Mouse (Mus musculus) neural tube, embryonic 15.5 days (tissue): Measurements from ENCODE around the gene Olfr25. TPM values are rescaled to one million over a fixed set of nuclear protein-coding genes. Genes with fewer than 3 reads are reported as not detected.

Source experiments
- ATAC-seq: fragments of 200-750 bp; cut with Nextera tagmentation; 2 replicates; pipeline ENCODE4 v1.8.0; 2017; ENCODE audit warnings: mild to moderate bottlenecking, moderate TSS enrichment, moderate library complexity; ENCODE audit not compliant: low FRiP score
- H3K27ac ChIP-seq: fragments of 300-500 bp; sonication (generic); replicated peaks from 2 replicates; pipeline ENCODE4 v1.5.1; 2015; ENCODE audit warnings: mild to moderate bottlenecking, inconsistent platforms
- H3K27me3 ChIP-seq: fragments of 300-500 bp; sonication (generic); replicated peaks from 2 replicates; pipeline ENCODE4 v1.6.1; 2015; ENCODE audit warnings: inconsistent platforms
- H3K36me3 ChIP-seq: fragments of 300-500 bp; sonication (generic); 2 replicates; pipeline ENCODE4 v1.6.1; 2015; ENCODE audit warnings: inconsistent platforms
- H3K4me1 ChIP-seq: fragments of 300-500 bp; sonication (generic); 2 replicates; pipeline ENCODE4 v1.6.1; 2015; ENCODE audit warnings: inconsistent platforms
- H3K4me2 ChIP-seq: fragments of 300-500 bp; sonication (generic); 2 replicates; pipeline ENCODE4 v1.6.1; 2015; ENCODE audit warnings: inconsistent platforms, mild to moderate bottlenecking, moderate library complexity
- H3K4me3 ChIP-seq: fragments of 300-500 bp; sonication (generic); replicated peaks from 2 replicates; pipeline ENCODE4 v1.5.1; 2015; ENCODE audit warnings: mild to moderate bottlenecking, inconsistent platforms
- H3K9ac ChIP-seq: fragments of 300-500 bp; sonication (generic); replicated peaks from 2 replicates; pipeline ENCODE4 v1.6.1; 2015; ENCODE audit warnings: mild to moderate bottlenecking, inconsistent platforms
- H3K9me3 ChIP-seq: fragments of 300-500 bp; sonication (generic); replicated peaks from 2 replicates; pipeline ENCODE4 v1.6.1; 2016; ENCODE audit warnings: inconsistent platforms
- WGBS: fragments of 180-500 bp; shearing (Covaris S2); methylation state at CpG from one replicate; pipeline ENCODE4 v1.1.7; 2015; ENCODE audit warnings: mixed read lengths; 5-methylcytosine and 5-hydroxymethylcytosine counted together
- polyA plus RNA-seq: library from polyadenylated mRNA; unstranded; fragments of >200 nt; fragmentation: Nextera tagmentation; extraction: Ambion mirVana; gene quantifications from 2 replicates; pipeline ENCODE4 v1.2.1, GENCODE M21; 2015

The Olfr25 gene
- polyA plus RNA-seq, result not detected in 2 replicates

- H3K4me2 ChIP-seq, result no peak within 1 kb of the TSS
- no peak within 1 kb of the TSS for H3K9ac ChIP-seq
- H3K36me3 ChIP-seq, result no peaks in the 10 kb centered on the region
- H3K27me3 ChIP-seq, result no peaks in the 10 kb centered on the region
- no peaks in the 10 kb centered on the region for H3K9me3 ChIP-seq
- no peak within 1 kb of the TSS for H3K4me3 ChIP-seq
- no peak within 1 kb of the TSS for H3K27ac ChIP-seq
- WGBS, result 79% methylated on average over 3 of the region's 3 CpGs
- H3K4me1 ChIP-seq, result no peaks in the 10 kb centered on the region
- ATAC-seq, result no peak
Measured at GRCm38 (mm10) chr9:38328760-38329159, at the start of gene Olfr25. Olfr25 (plus strand) TSS chr9:38329060.

- H3K27me3 ChIP-seq, result no peaks in the 10 kb centered on the region
- WGBS, result 94% methylated on average over 1 of the region's 1 CpGs
- H3K4me1 ChIP-seq, result no peaks in the 10 kb centered on the region
- H3K4me3 ChIP-seq, result no peak within 1 kb of the TSS
- no peak for ATAC-seq
- H3K4me2 ChIP-seq, result no peak within 1 kb of the TSS
- no peak within 1 kb of the TSS for H3K9ac ChIP-seq
- H3K36me3 ChIP-seq, result no peaks in the 10 kb centered on the region
- no peak within 1 kb of the TSS for H3K27ac ChIP-seq
- no peaks in the 10 kb centered on the region for H3K9me3 ChIP-seq
Measured at GRCm38 (mm10) chr9:38290807-38291206, 38.1 kb upstream of the Olfr25 start, which contains the start of gene Olfr896-ps1. Olfr896-ps1 (plus strand) TSS chr9:38291107.

GRCm38 (mm10) chr9:38348111-38348510, 19.3 kb downstream of the Olfr25 start, which contains the start of gene Olfr898:
Olfr898 (plus strand) TSS chr9:38348411.
- H3K4me3 ChIP-seq, result no peak within 1 kb of the TSS
- WGBS, result 91% methylated on average over 4 of the region's 4 CpGs
- H3K36me3 ChIP-seq, result no peaks in the 10 kb centered on the region
- H3K9ac ChIP-seq, result no peak within 1 kb of the TSS
- ATAC-seq, result no peak
- H3K27me3 ChIP-seq, result no peaks in the 10 kb centered on the region
- H3K4me2 ChIP-seq, result no peak within 1 kb of the TSS
- H3K9me3 ChIP-seq, result no peaks in the 10 kb centered on the region
- H3K27ac ChIP-seq, result no peak within 1 kb of the TSS
- no peaks in the 10 kb centered on the region for H3K4me1 ChIP-seq

DNA sequence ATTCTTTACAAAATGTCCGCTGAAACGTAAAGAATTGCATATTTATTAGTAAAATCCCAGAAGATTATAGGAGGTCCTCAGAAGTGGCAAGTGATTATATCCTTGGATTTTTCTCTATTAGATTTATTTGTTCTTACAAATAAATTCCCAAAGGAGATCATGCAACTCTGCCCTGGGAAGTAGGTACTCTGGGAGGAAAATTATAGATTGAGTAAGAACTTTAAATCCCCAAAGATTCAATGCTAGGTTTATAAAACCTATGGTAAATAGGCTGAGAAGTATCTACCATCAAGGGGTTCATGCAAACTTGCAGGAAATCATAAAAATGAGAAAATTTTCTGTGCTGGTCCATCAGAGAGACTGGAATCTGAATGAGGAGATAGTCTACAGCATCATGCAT, 37.7 kb downstream of the Olfr25 start, which contains the start of gene Olfr250:
Gene Olfr250 (plus strand): TSS at position 301 of the 400 bp plus-strand sequence.
- Histone ChIP-seq H3K4me2 (no peak within 1 kb of the TSS), H3K9me3 (no peaks in the 10 kb centered on the region), H3K27me3 (no peaks in the 10 kb centered on the region), H3K9ac (no peak within 1 kb of the TSS), H3K27ac (no peak within 1 kb of the TSS), H3K4me1 (no peaks in the 10 kb centered on the region), H3K36me3 (no peaks in the 10 kb centered on the region), H3K4me3 (no peak within 1 kb of the TSS)
- WGBS, result 90% methylated on average over 2 of the region's 2 CpGs
- no peak for ATAC-seq

DNA sequence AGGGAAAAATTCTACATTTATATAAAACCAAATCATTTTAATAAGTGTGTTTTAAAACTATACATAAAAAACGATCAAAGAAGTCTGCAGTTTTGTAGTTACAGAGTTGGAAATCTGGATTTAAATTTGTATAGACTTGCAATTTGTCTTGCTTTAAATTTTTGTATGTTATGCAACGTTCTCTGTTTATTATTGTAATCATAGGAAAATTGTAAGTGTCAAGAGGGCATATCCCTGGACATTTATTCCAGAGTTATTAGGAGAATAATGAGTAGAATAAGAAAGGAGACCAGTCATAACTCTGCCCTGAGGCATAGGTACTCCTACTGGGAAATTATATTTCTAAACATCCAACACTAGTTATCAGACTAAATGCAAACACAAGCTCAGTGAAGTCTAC, 47.9 kb downstream of the Olfr25 start, which contains the start of gene Olfr251:
Gene Olfr251 (plus strand): TSS at position 301 of the 400 bp plus-strand sequence.
- H3K27me3 ChIP-seq, result no peaks in the 10 kb centered on the region
- H3K4me2 ChIP-seq, result no peak within 1 kb of the TSS
- H3K27ac ChIP-seq, result no peak within 1 kb of the TSS
- no peak within 1 kb of the TSS for H3K9ac ChIP-seq
- no peak for ATAC-seq
- no peaks in the 10 kb centered on the region for H3K9me3 ChIP-seq
- WGBS, result 68% methylated on average over 2 of the region's 2 CpGs
- no peak within 1 kb of the TSS for H3K4me3 ChIP-seq
- H3K4me1 ChIP-seq, result no peaks in the 10 kb centered on the region
- H3K36me3 ChIP-seq, result no peaks in the 10 kb centered on the region

Other genes starting within 250 kb of the Olfr25 start
- not detected in 2 replicates for gene Olfr887, start 245.0 kb upstream of the Olfr25 start, polyA plus RNA-seq
- not detected in 2 replicates for gene Olfr888, start 220.9 kb upstream of the Olfr25 start, polyA plus RNA-seq
- gene Olfr889, start 213.9 kb upstream of the Olfr25 start, polyA plus RNA-seq, result 0.04 and 0.10 TPM in 2 replicates
- not detected in 2 replicates for gene Olfr890, start 186.5 kb upstream of the Olfr25 start, polyA plus RNA-seq
- not detected in 2 replicates for gene Olfr891, start 148.2 kb upstream of the Olfr25 start, polyA plus RNA-seq
- gene Olfr893, start 120.7 kb upstream of the Olfr25 start, polyA plus RNA-seq, result not detected in 2 replicates
- not detected in 2 replicates for gene Olfr894, start 111.0 kb upstream of the Olfr25 start, polyA plus RNA-seq
- not detected in 2 replicates for gene Olfr143, start 76.3 kb upstream of the Olfr25 start, polyA plus RNA-seq
- gene Olfr895, start 61.2 kb upstream of the Olfr25 start, polyA plus RNA-seq, result not detected in 2 replicates
- gene Olfr896-ps1, start 38.0 kb upstream of the Olfr25 start, polyA plus RNA-seq, result not detected in 2 replicates
- gene Olfr898, start 19.4 kb downstream of the Olfr25 start, polyA plus RNA-seq, result not detected in 2 replicates
- gene Olfr250, start 37.8 kb downstream of the Olfr25 start, polyA plus RNA-seq, result not detected in 2 replicates
- not detected in 2 replicates for gene Olfr251, start 48.0 kb downstream of the Olfr25 start, polyA plus RNA-seq
- gene Olfr147, start 72.6 kb downstream of the Olfr25 start, polyA plus RNA-seq, result not detected in 2 replicates
- gene Olfr901, start 100.4 kb downstream of the Olfr25 start, polyA plus RNA-seq, result not detected in 2 replicates
- not detected in 2 replicates for gene Olfr902, start 118.6 kb downstream of the Olfr25 start, polyA plus RNA-seq
- not detected in 2 replicates for gene Olfr904, start 134.1 kb downstream of the Olfr25 start, polyA plus RNA-seq
- not detected in 2 replicates for gene Olfr905, start 142.0 kb downstream of the Olfr25 start, polyA plus RNA-seq
- gene Olfr906, start 158.0 kb downstream of the Olfr25 start, polyA plus RNA-seq, result not detected in 2 replicates
- gene Olfr907, start 166.7 kb downstream of the Olfr25 start, polyA plus RNA-seq, result not detected in 2 replicates
- not detected in 2 replicates for gene Olfr911-ps1, start 192.5 kb downstream of the Olfr25 start, polyA plus RNA-seq
- not detected in 2 replicates for gene Olfr910, start 208.8 kb downstream of the Olfr25 start, polyA plus RNA-seq